Mouse (Mus musculus): ENCODE measurements at regions not wholly inside any gene's neighbourhood (a gene's known extent, or its start where the extent isn't known, plus 50 kb on each side); places are given as distances from the start of the nearest gene placed in this dataset.

- intact Hi-C loops (cut with DNase I), result no loop called here
- DNase-seq, result no peak
These were observed 277.7 kb downstream of the Stxbp6 start for GRCm38 (mm10) chr12:44796847-44797246.

- intact Hi-C loops (cut with DNase I), result no loop called here
- no peak for DNase-seq
These were observed 323.8 kb downstream of the Stxbp6 start for GRCm38 (mm10) chr12:44750743-44751142.

DNA sequence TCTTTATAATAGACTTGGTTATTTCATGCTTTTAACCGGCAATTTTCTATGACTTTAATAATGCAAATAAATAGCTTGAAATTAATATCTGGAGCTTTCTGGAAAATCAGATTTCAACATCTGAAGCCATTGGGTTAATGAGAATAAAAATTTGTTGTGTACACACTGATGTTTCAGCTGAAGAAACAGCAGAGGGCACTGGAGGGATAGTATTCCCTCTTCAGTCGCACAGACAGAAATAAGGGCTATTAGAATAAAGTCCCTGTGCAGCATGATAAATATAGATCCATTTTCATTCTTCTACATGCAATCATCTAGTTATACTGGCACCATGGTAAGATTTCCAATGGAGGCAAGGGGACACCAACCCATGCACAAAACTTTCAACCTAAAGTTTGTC lies 347.7 kb downstream of the Stxbp6 start:
- no peak for DNase-seq
- intact Hi-C loops (cut with DNase I), result loop anchor here (5.0 kb wide), 1 partner anchor 436 kb away; no protein-coding TSS in a partner anchor

Measured in heart, postnatal 36 days (tissue).